Mouse (Mus musculus): Measurements from ENCODE around the gene Rnaset2a. TPM values are rescaled to one million over a fixed set of nuclear protein-coding genes. Genes with fewer than 3 reads are reported as not detected.
"Not testable (repeated sequence)": the region's sequence is repeated elsewhere in the genome, so short reads cannot be mapped to it uniquely, and the experiment has no call there.

Rnaset2a gene
- polyA plus RNA-seq, 1 experiment from 2014 or later = 11.8 TPM

- not testable (repeated sequence) for H3K27me3 ChIP-seq (ENCODE audit: control insufficient read depth, insufficient read depth, low read length); DNase-seq; H3K9me3 ChIP-seq (ENCODE audit: control insufficient read depth, low read length); ATAC-seq (ENCODE audit: low FRiP score, low TSS enrichment); H3K36me3 ChIP-seq (ENCODE audit: control insufficient read depth, insufficient read depth, low read length); H3K27ac ChIP-seq (replicated peaks; ENCODE audit: low read depth, low read length); H3K9ac ChIP-seq (replicated peaks; ENCODE audit: low read length); H3K4me3 ChIP-seq (replicated peaks; ENCODE audit: low read depth, low read length); H3K4me2 ChIP-seq (ENCODE audit: low read length); H3K4me1 ChIP-seq (ENCODE audit: control insufficient read depth, insufficient read depth, low read length)
- 83% methylated on average over 7 of the region's 7 CpGs for WGBS
Measured at GRCm38 (mm10) chr17:8155010-8155409, 7.1 kb upstream of the Rnaset2a start.

DNA sequence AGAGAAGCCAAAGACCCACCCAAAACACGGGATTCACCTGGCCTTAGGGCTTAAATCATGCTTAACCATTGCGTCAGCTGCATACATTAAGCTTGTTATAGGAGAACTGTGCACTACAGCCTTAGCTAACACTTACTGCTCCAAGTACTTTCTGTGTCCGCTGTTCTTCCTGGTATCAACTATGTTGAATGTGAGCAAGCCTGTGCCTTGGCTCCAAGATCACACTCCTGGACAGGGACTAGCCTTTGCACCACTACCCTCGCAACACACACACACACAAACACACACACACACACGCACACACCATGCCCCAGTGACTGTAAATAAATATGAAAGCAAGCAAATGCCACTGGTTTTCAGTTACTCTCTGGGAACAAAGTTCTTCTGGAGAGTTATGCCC, 966 bp downstream of the Rnaset2a start:
- H3K36me3 ChIP-seq (ENCODE audit: control insufficient read depth, insufficient read depth, low read length); ATAC-seq (ENCODE audit: low FRiP score, low TSS enrichment); H3K9ac ChIP-seq (replicated peaks; ENCODE audit: low read length); H3K27ac ChIP-seq (replicated peaks; ENCODE audit: low read depth, low read length); H3K4me1 ChIP-seq (ENCODE audit: control insufficient read depth, insufficient read depth, low read length); H3K9me3 ChIP-seq (ENCODE audit: control insufficient read depth, low read length); H3K27me3 ChIP-seq (ENCODE audit: control insufficient read depth, insufficient read depth, low read length): not testable (repeated sequence)
- WGBS = 22% methylated on average over 5 of the region's 5 CpGs
- H3K4me2 ChIP-seq (ENCODE audit: low read length) = peak overlapping the region; percentile 56
- peak; percentile 3 for DNase-seq
- H3K4me3 ChIP-seq (replicated peaks; ENCODE audit: low read depth, low read length) = peak overlapping the region; percentile 40

DNA sequence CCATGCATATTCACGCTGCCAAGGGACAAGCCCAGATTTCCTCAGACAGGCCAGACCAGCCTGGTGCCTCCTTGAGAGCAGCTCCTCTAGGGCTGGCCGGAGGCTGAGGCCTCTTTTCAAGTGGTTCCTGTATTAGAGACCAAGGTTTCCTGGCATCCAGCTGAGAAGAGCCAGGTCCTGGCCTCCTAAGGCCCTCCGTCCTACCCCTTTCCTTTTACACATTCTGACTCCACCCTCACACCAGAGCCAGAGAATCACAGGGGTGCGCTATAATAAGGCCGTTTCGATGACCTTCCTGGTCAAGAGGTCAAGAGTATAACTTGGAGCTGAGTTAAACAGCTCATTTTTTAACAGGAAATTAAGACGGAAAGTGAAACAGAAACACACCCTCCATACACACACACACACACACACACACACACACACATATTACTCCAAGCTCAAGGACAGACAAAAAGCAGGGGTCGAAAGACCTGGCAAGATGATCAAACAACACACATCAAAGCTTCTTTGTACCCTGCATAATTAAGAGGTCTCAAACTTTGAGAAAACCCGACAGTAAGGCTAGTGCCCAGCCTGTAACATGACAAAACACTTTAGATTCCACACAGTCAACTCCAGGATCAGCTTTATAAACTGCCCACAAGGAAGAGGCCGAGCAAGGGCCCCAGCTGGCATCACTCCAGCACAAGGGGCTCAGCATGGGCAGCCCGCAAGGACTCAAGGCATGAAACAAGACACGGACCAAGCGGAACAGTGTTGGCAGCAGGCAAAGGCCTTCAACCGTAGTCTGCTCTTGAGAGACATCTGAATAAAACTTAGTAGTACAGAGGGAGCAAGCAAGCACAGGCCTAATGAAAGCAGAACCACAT, 3.9 kb downstream of the Rnaset2a start:
- DNase-seq = peak; percentile 3
- H3K4me1 ChIP-seq (ENCODE audit: control insufficient read depth, insufficient read depth, low read length) = not testable (repeated sequence)
- WGBS = 49% methylated on average over 13 of the region's 14 CpGs

GRCm38 (mm10) chr17:8140210-8140609, 7.7 kb downstream of the Rnaset2a start:
- not testable (repeated sequence) for H3K4me3 ChIP-seq (replicated peaks; ENCODE audit: low read depth, low read length); H3K9ac ChIP-seq (replicated peaks; ENCODE audit: low read length); DNase-seq; H3K4me2 ChIP-seq (ENCODE audit: low read length); H3K9me3 ChIP-seq (ENCODE audit: control insufficient read depth, low read length); H3K27me3 ChIP-seq (ENCODE audit: control insufficient read depth, insufficient read depth, low read length); ATAC-seq (ENCODE audit: low FRiP score, low TSS enrichment); H3K4me1 ChIP-seq (ENCODE audit: control insufficient read depth, insufficient read depth, low read length); H3K36me3 ChIP-seq (ENCODE audit: control insufficient read depth, insufficient read depth, low read length); H3K27ac ChIP-seq (replicated peaks; ENCODE audit: low read depth, low read length)
- 25% methylated on average over 3 of the region's 3 CpGs for WGBS

More for the DNA sequence above, 3.9 kb downstream of the Rnaset2a start:
- not testable (repeated sequence) for H3K27me3 ChIP-seq (ENCODE audit: control insufficient read depth, insufficient read depth, low read length); H3K4me2 ChIP-seq (ENCODE audit: low read length); H3K36me3 ChIP-seq (ENCODE audit: control insufficient read depth, insufficient read depth, low read length); H3K4me3 ChIP-seq (replicated peaks; ENCODE audit: low read depth, low read length); H3K9me3 ChIP-seq (ENCODE audit: control insufficient read depth, low read length); H3K27ac ChIP-seq (replicated peaks; ENCODE audit: low read depth, low read length); H3K9ac ChIP-seq (replicated peaks; ENCODE audit: low read length); ATAC-seq (ENCODE audit: low FRiP score, low TSS enrichment)

DNA sequence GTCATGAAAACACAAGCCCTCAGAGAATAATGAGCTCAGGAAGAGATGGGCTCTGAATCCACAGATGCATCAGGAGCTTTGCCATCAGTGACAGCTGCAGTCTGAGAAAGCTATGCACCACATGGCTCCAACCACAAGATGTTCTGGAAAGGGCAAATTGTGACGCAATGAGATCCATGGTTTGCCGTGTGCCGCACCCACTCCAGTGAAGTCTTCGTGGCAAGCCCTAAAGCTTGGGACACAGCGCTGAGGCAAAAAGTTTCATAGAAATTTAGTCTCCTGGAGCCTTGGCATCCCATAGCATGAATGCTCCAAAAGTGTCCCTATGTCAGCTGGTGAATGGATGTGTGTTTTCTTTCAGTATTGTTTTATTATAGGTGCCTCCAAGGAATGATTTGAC, 9.8 kb downstream of the Rnaset2a start:
- not testable (repeated sequence) for DNase-seq; ATAC-seq (ENCODE audit: low FRiP score, low TSS enrichment)
- WGBS = 96% methylated on average over 5 of the region's 5 CpGs

GRCm38 (mm10) chr17:8130849-8131248, 17.0 kb downstream of the Rnaset2a start:
- WGBS = no CpG with 5 or more reads among the region's 6 CpGs
- not testable (repeated sequence) for H3K9ac ChIP-seq (replicated peaks; ENCODE audit: low read length); ATAC-seq (ENCODE audit: low FRiP score, low TSS enrichment); H3K4me3 ChIP-seq (replicated peaks; ENCODE audit: low read depth, low read length); H3K9me3 ChIP-seq (ENCODE audit: control insufficient read depth, low read length); H3K36me3 ChIP-seq (ENCODE audit: control insufficient read depth, insufficient read depth, low read length); H3K4me2 ChIP-seq (ENCODE audit: low read length); H3K27ac ChIP-seq (replicated peaks; ENCODE audit: low read depth, low read length); H3K4me1 ChIP-seq (ENCODE audit: control insufficient read depth, insufficient read depth, low read length); H3K27me3 ChIP-seq (ENCODE audit: control insufficient read depth, insufficient read depth, low read length); DNase-seq

More for the DNA sequence above, 9.8 kb downstream of the Rnaset2a start:
- not testable (repeated sequence) for H3K4me2 ChIP-seq (ENCODE audit: low read length); H3K27me3 ChIP-seq (ENCODE audit: control insufficient read depth, insufficient read depth, low read length); H3K4me3 ChIP-seq (replicated peaks; ENCODE audit: low read depth, low read length); H3K27ac ChIP-seq (replicated peaks; ENCODE audit: low read depth, low read length); H3K9me3 ChIP-seq (ENCODE audit: control insufficient read depth, low read length); H3K36me3 ChIP-seq (ENCODE audit: control insufficient read depth, insufficient read depth, low read length); H3K4me1 ChIP-seq (ENCODE audit: control insufficient read depth, insufficient read depth, low read length); H3K9ac ChIP-seq (replicated peaks; ENCODE audit: low read length)

- ATAC-seq (ENCODE audit: low FRiP score, low TSS enrichment); H3K9me3 ChIP-seq (ENCODE audit: control insufficient read depth, low read length); DNase-seq; H3K4me1 ChIP-seq (ENCODE audit: control insufficient read depth, insufficient read depth, low read length); H3K4me2 ChIP-seq (ENCODE audit: low read length); H3K36me3 ChIP-seq (ENCODE audit: control insufficient read depth, insufficient read depth, low read length); H3K9ac ChIP-seq (replicated peaks; ENCODE audit: low read length); H3K27me3 ChIP-seq (ENCODE audit: control insufficient read depth, insufficient read depth, low read length); H3K4me3 ChIP-seq (replicated peaks; ENCODE audit: low read depth, low read length); H3K27ac ChIP-seq (replicated peaks; ENCODE audit: low read depth, low read length): not testable (repeated sequence)
- 83% methylated on average over 9 of the region's 9 CpGs for WGBS
Measured at GRCm38 (mm10) chr17:8129578-8129977, 18.3 kb downstream of the Rnaset2a start.

- H3K4me1 ChIP-seq (ENCODE audit: control insufficient read depth, insufficient read depth, low read length); H3K9ac ChIP-seq (replicated peaks; ENCODE audit: low read length); H3K4me2 ChIP-seq (ENCODE audit: low read length); DNase-seq; H3K9me3 ChIP-seq (ENCODE audit: control insufficient read depth, low read length); H3K27me3 ChIP-seq (ENCODE audit: control insufficient read depth, insufficient read depth, low read length); H3K4me3 ChIP-seq (replicated peaks; ENCODE audit: low read depth, low read length); H3K27ac ChIP-seq (replicated peaks; ENCODE audit: low read depth, low read length); ATAC-seq (ENCODE audit: low FRiP score, low TSS enrichment); H3K36me3 ChIP-seq (ENCODE audit: control insufficient read depth, insufficient read depth, low read length): not testable (repeated sequence)
- 88% methylated on average over 1 of the region's 7 CpGs for WGBS
Measured at GRCm38 (mm10) chr17:8128326-8128993, 19.4 kb downstream of the Rnaset2a start.

GRCm38 (mm10) chr17:8124586-8124985, 23.3 kb downstream of the Rnaset2a start:
- not testable (repeated sequence) for H3K9ac ChIP-seq (replicated peaks; ENCODE audit: low read length); ATAC-seq (ENCODE audit: low FRiP score, low TSS enrichment); H3K27ac ChIP-seq (replicated peaks; ENCODE audit: low read depth, low read length); DNase-seq; H3K9me3 ChIP-seq (ENCODE audit: control insufficient read depth, low read length); H3K4me1 ChIP-seq (ENCODE audit: control insufficient read depth, insufficient read depth, low read length); H3K27me3 ChIP-seq (ENCODE audit: control insufficient read depth, insufficient read depth, low read length); H3K36me3 ChIP-seq (ENCODE audit: control insufficient read depth, insufficient read depth, low read length); H3K4me2 ChIP-seq (ENCODE audit: low read length); H3K4me3 ChIP-seq (replicated peaks; ENCODE audit: low read depth, low read length)
- 92% methylated on average over 2 of the region's 6 CpGs for WGBS
